Mouse (Mus musculus) liver, postnatal 0 days (tissue): ENCODE results near the gene Olfr543.

Source experiments
- CTCF ChIP-seq: sonication (generic); IDR thresholded peaks from 2 replicates; pipeline ENCODE4 v1.5.1; 2016; ENCODE audit warnings: antibody characterized with exemption, low read depth
- EP300 ChIP-seq: IDR thresholded peaks from 2 replicates; pipeline ENCODE4 v1.6.1; 2016; ENCODE audit warnings: antibody characterized with exemption, low read depth, mild to moderate bottlenecking

DNA sequence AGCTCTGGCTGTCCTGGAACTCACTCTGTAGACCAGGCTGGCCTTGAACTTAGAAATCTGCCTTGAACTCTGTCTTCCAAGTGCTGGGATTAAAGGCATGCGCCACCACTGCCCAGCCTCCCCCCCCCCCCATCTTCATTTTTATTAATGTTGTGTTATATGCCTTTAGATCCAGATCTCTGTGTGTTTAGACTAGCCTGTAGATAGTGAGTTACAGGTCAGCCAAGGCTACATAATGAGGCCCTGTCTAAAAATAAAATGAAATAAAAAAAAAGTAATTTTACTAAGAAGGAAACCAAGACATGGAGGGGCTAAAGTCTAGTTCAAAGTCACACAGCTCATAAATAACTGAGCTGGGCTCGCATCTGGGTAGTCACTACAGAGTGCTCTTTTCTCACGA is 2.6 kb downstream of the Olfr543 start:
- no peak for TF ChIP-seq CTCF
- TF ChIP-seq EP300: no peak
